Mouse (Mus musculus): Measurements from ENCODE around the gene Mmd2.

- TF ChIP-seq CTCF (conservative IDR thresholded peaks at IDR 0.05 in 1 of 2, IDR thresholded peaks at IDR 0.05 in 1 of 2; ENCODE audit: low read depth in 2 of 2, low read length in 2 of 2): no peak
- TF ChIP-seq MAX (IDR thresholded peaks at IDR 0.05; ENCODE audit: low read length): no peak
- TF ChIP-seq TCF12 (IDR thresholded peaks at IDR 0.05; ENCODE audit: low read depth, low read length): no peak
- no peak for TF ChIP-seq EP300 (IDR thresholded peaks at IDR 0.05; ENCODE audit: low read length)
- TF ChIP-seq POLR2A (IDR thresholded peaks at IDR 0.05; ENCODE audit: low read depth, low read length): no peak
- TF ChIP-seq USF2 (conservative IDR thresholded peaks at IDR 0.05; ENCODE audit: low read depth, low read length): no peak
- TF ChIP-seq ZMIZ1 (IDR thresholded peaks at IDR 0.05; ENCODE audit: low read depth, low read length): no peak
- TF ChIP-seq JUND (conservative IDR thresholded peaks at IDR 0.05; ENCODE audit: low read depth, low read length): no peak
These were observed 52.7 kb downstream of the Mmd2 start for GRCm38 (mm10) chr5:142555866-142556265.
